Mouse (Mus musculus) megakaryocyte, embryonic 14.5 days (primary cell): ENCODE measurements around the gene Ankrd13b.

Source experiments
- FLI1 ChIP-seq: IDR thresholded peaks from 2 replicates; pipeline ENCODE4 v1.6.1; 2012; ENCODE audit warnings: low read length, inconsistent platforms, mixed read lengths
- GATA1 ChIP-seq: IDR thresholded peaks from 3 replicates; pipeline ENCODE4 v1.6.1; 2012; ENCODE audit warnings: mixed read lengths, low read length, inconsistent platforms, borderline replicate concordance

DNA sequence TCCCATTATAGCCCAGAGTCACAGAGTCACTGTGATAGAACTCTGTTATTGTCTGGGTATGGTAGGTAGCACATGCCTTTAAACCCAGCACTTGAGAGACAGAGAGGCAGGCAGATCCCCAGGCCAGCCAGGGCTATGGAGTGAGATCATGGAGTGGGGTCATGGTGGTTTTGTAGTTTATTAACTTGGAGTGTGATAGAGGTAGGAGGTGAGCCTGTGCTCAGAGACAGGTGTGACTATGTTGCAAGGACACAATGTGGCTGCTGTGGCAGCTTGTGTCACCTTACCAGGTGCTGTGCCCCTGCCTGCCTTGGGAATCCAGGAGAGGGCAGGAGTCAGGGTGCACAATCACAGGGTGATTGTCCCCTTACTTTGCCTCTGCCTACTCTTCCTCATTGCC, 6.0 kb upstream of the Ankrd13b start:
- TF ChIP-seq FLI1 (no peak), GATA1 (no peak)
